Comparison of ENCODE assay signal across 17 mouse cellular contexts in the genomic region with DNA sequence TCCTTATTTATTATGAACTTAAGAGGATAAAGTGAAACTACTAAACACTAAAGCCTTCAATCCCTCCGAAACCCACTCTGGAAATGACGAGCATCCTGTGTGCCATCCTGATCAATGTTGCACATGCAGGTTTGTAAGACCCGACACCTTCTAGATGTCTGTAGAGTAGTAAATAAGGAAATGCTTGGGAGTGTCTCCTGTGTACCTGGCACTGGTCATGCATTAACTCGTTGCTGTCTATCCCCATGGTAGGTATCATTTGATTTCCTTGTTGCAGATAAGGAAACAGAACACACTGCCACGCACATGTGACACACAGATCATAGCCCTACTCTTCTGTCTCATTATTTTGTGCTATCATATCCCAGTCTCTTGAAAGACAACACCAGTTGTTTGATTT.
"Had no signal": no experiment of that assay in that cellular context is flagged by ENCODE, and none has a peak within 500 bp of the region (broad histone marks: within the 10 kb centered on the region; RNA-seq: fewer than 3 reads in every experiment).

No protein-coding gene starts in this region.

- DNase-seq: liver, postnatal 0 days; lung, adult 2 months; lung, postnatal 14 days; lung, postnatal 36 days; right cerebral cortex, postnatal 14 days; spleen, adult 18-20 months; thymus, adult 2 months; thymus, postnatal 25 days; thymus, postnatal 4 days had no signal

- H3K27ac ChIP-seq: liver, embryonic 15.5 days; lung, embryonic 15.5 days; macrophage; midbrain, embryonic 13.5 days; neural tube, embryonic 12.5 days had no signal

- H3K9ac ChIP-seq: liver, embryonic 15.5 days; liver, postnatal 0 days; lung, embryonic 15.5 days; midbrain, embryonic 13.5 days; neural tube, embryonic 12.5 days had no signal

- H3K27me3 ChIP-seq: liver, embryonic 15.5 days; lung, embryonic 15.5 days; megakaryocyte, embryonic 14.5 days; midbrain, embryonic 13.5 days; neural tube, embryonic 12.5 days had no signal

- H3K9me3 ChIP-seq: liver, embryonic 15.5 days; lung, embryonic 15.5 days; midbrain, embryonic 13.5 days; neural tube, embryonic 12.5 days had no signal

- ATAC-seq: liver, postnatal 0 days; lung, postnatal 0 days; midbrain, embryonic 13.5 days had no signal

- H3K4me1 ChIP-seq: liver, embryonic 15.5 days; lung, embryonic 15.5 days; midbrain, embryonic 13.5 days; neural tube, embryonic 12.5 days had no signal

- H3K4me2 ChIP-seq: liver, embryonic 15.5 days; lung, embryonic 15.5 days; midbrain, embryonic 11.5 days; midbrain, embryonic 13.5 days; neural tube, embryonic 12.5 days had no signal

- H3K4me3 ChIP-seq: liver, embryonic 15.5 days; lung, embryonic 15.5 days; megakaryocyte, embryonic 14.5 days; midbrain, embryonic 13.5 days; neural tube, embryonic 12.5 days had no signal

- H3K36me3 ChIP-seq: liver, embryonic 15.5 days; lung, embryonic 15.5 days; midbrain, embryonic 13.5 days; neural tube, embryonic 12.5 days had no signal
